Mouse (Mus musculus) hindbrain, embryonic 15.5 days (tissue): Measurements from ENCODE around the gene Cux2. TPM values are rescaled to one million over a fixed set of nuclear protein-coding genes. Genes with fewer than 3 reads are reported as not detected.
"Not testable (repeated sequence)": the region's sequence is repeated elsewhere in the genome, so short reads cannot be mapped to it uniquely, and the experiment has no call there.

ENCODE experiments used
- ATAC-seq: fragments of 200-750 bp; cut with Nextera tagmentation; 2 replicates; pipeline ENCODE4 v1.8.0; 2017; ENCODE audit warnings: low read depth, moderate number of reproducible peaks, moderate TSS enrichment; ENCODE audit not compliant: low FRiP score
- H3K27ac ChIP-seq: fragments of 300-500 bp; sonication (generic); replicated peaks from 2 replicates; pipeline ENCODE4 v1.5.1; 2015; ENCODE audit warnings: mild to moderate bottlenecking, inconsistent platforms
- H3K27me3 ChIP-seq: fragments of 300-500 bp; sonication (generic); 2 replicates; pipeline ENCODE4 v1.6.1; 2015; ENCODE audit warnings: control low read depth, inconsistent platforms
- H3K36me3 ChIP-seq: fragments of 300-500 bp; sonication (generic); 2 replicates; pipeline ENCODE4 v1.6.1; 2015; ENCODE audit warnings: control low read depth, inconsistent platforms
- H3K4me1 ChIP-seq: fragments of 300-500 bp; sonication (generic); replicated peaks from 2 replicates; pipeline ENCODE4 v1.6.1; 2015; ENCODE audit warnings: control low read depth, inconsistent platforms
- H3K4me2 ChIP-seq: fragments of 300-500 bp; sonication (generic); 2 replicates; pipeline ENCODE4 v1.6.1; 2015; ENCODE audit warnings: moderate library complexity, mild to moderate bottlenecking, inconsistent platforms
- H3K4me3 ChIP-seq: fragments of 300-500 bp; sonication (generic); 2 replicates; pipeline ENCODE4 v1.5.1; 2015; ENCODE audit warnings: mild to moderate bottlenecking, inconsistent platforms
- H3K9ac ChIP-seq: fragments of 300-500 bp; sonication (generic); 2 replicates; pipeline ENCODE4 v1.6.1; 2015; ENCODE audit warnings: inconsistent platforms
- H3K9me3 ChIP-seq: fragments of 300-500 bp; sonication (generic); 2 replicates; pipeline ENCODE4 v1.6.1; 2016; ENCODE audit warnings: control low read depth, inconsistent platforms
- WGBS: fragments of 180-500 bp; shearing (Covaris S2); methylation state at CpG from one replicate; pipeline ENCODE4 v1.1.7; 2015; 5-methylcytosine and 5-hydroxymethylcytosine counted together
- polyA plus RNA-seq: library from polyadenylated mRNA; unstranded; fragments of >200 nt; fragmentation: Nextera tagmentation; extraction: Ambion mirVana; gene quantifications from 2 replicates; pipeline ENCODE4 v1.2.1, GENCODE M21; 2015

The Cux2 gene
- polyA plus RNA-seq, 1 experiment from 2014 or later = 23.3 TPM

DNA sequence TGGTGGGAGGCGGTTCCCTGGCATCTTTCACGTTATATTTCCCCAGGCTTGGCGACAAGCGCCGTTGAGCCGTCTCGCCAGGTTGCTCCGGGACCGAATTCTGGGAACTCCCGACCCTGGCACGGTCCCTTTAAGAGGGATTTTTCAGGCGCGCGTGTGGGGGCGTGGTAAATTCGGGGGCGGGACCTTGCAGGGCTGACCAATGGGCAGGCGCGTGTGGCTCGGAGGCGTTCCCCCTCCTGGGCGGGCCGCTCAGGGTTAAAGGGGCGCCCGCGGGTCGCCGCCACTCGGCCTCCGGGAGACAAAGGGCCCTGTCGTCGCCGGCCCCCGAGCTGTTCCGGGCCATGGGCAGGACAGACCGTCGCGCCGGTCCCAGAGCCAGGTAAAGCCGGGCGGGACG is 201.2 kb downstream of the Cux2 start, which contains the start of gene Pheta1:
TSS of gene Pheta1 (plus strand) at position 242 of the 400 bp plus-strand sequence.
- peak within 1 kb of the TSS; percentile 76 for H3K9ac ChIP-seq
- H3K4me1 ChIP-seq = peaks cover 37% of the 10 kb centered on the region
- H3K27me3 ChIP-seq = peaks cover 17% of the 10 kb centered on the region
- 0% methylated on average over 40 of the region's 42 CpGs for WGBS
- peak within 1 kb of the TSS; percentile 54 for H3K27ac ChIP-seq
- H3K9me3 ChIP-seq = no peaks in the 10 kb centered on the region
- ATAC-seq = peak; percentile 92
- peaks cover 11% of the 10 kb centered on the region; the same call in 1 of the 2 replicates for H3K36me3 ChIP-seq
- peak within 1 kb of the TSS; percentile 73 for H3K4me3 ChIP-seq
- H3K4me2 ChIP-seq = peak within 1 kb of the TSS; percentile 82

GRCm38 (mm10) chr5:121848035-121848519 is 201.8 kb downstream of the Cux2 start:
- Histone ChIP-seq H3K4me2 (peak overlapping the region; percentile 82), H3K36me3 (peaks cover 6% of the 10 kb centered on the region; the same call in 1 of the 2 replicates), H3K4me1 (peaks cover 33% of the 10 kb centered on the region), H3K4me3 (peak overlapping the region; percentile 73), H3K27me3 (peaks cover 24% of the 10 kb centered on the region), H3K9ac (peak overlapping the region; percentile 76), H3K9me3 (no peaks in the 10 kb centered on the region), H3K27ac (peak overlapping the region; percentile 54)
- peak; percentile 29; the same call in 1 of the 2 replicates for ATAC-seq
- WGBS = under 1% methylated on average over 17 of the region's 17 CpGs

DNA sequence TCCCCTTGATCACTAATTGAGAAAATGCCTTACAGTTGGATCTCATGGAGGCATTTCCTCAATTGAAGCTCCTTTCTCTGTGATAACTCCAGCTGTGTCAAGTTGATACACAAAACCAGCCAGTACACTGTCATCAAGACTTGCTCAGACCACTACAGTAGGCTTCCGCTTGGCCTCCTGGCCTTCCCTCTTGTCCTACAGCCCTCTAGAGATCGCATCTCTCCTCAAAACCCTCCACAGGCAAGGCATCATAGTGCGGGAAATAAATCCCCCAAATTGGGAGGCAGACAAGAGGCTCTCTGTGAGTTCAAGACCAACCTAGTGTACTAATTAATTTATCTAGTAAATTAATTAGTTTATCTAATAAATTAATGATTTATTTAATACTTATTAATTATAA is 202.6 kb downstream of the Cux2 start:
- peaks cover 27% of the 10 kb centered on the region for H3K27me3 ChIP-seq
- not testable (repeated sequence) for H3K4me3 ChIP-seq, H3K36me3 ChIP-seq, H3K9me3 ChIP-seq, H3K4me2 ChIP-seq, H3K9ac ChIP-seq, H3K27ac ChIP-seq, ATAC-seq
- H3K4me1 ChIP-seq = peaks cover 41% of the 10 kb centered on the region
- 81% methylated on average over 3 of the region's 3 CpGs for WGBS

GRCm38 (mm10) chr5:121846322-121846721 is 203.6 kb downstream of the Cux2 start:
- peaks cover 32% of the 10 kb centered on the region for H3K27me3 ChIP-seq
- WGBS = 78% methylated on average over 11 of the region's 11 CpGs
- peaks cover 39% of the 10 kb centered on the region for H3K4me1 ChIP-seq
- H3K9ac ChIP-seq = no peak overlapping the region
- no peaks in the 10 kb centered on the region for H3K36me3 ChIP-seq
- no peak overlapping the region for H3K27ac ChIP-seq
- H3K4me2 ChIP-seq = no peak overlapping the region
- H3K9me3 ChIP-seq = no peaks in the 10 kb centered on the region
- H3K4me3 ChIP-seq = no peak overlapping the region
- no peak for ATAC-seq

DNA sequence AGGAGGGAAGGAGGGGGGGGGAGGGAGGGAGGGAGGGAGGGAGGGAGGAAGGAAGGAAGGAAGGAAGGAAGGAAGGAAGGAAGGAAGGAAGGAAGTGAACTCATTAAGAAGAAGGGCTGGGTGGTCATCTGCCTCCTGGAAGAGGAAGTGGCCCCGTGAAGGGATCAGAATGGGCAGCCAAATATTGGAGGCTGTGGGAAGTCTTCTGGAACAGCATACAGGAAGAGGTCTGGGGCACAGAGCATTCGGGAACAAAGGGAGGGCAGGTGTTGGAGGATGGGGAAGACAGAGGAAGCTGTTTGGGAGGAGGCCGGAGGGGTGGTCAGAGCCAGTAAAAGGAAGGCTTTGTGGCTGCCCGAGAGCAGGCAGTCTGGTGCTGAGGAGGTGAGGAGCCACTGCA is 204.5 kb downstream of the Cux2 start:
- H3K9me3 ChIP-seq = no peaks in the 10 kb centered on the region
- peaks cover 30% of the 10 kb centered on the region for H3K4me1 ChIP-seq
- H3K9ac ChIP-seq = no peak overlapping the region
- no peak overlapping the region for H3K4me3 ChIP-seq
- H3K4me2 ChIP-seq = no peak overlapping the region
- ATAC-seq = no peak
- H3K27me3 ChIP-seq = peaks cover 32% of the 10 kb centered on the region
- no peaks in the 10 kb centered on the region for H3K36me3 ChIP-seq
- WGBS = 41% methylated on average over 4 of the region's 4 CpGs
- H3K27ac ChIP-seq = no peak overlapping the region

GRCm38 (mm10) chr5:121843138-121843905 is 206.6 kb downstream of the Cux2 start:
- Histone ChIP-seq H3K27ac (no peak overlapping the region), H3K27me3 (peaks cover 43% of the 10 kb centered on the region), H3K36me3 (no peaks in the 10 kb centered on the region), H3K4me2 (peak overlapping the region; percentile 84), H3K4me3 (peak overlapping the region; percentile 46), H3K9me3 (no peaks in the 10 kb centered on the region), H3K4me1 (peaks cover 24% of the 10 kb centered on the region), H3K9ac (no peak overlapping the region)
- no peak for ATAC-seq
- WGBS = 17% methylated on average over 17 of the region's 17 CpGs

DNA sequence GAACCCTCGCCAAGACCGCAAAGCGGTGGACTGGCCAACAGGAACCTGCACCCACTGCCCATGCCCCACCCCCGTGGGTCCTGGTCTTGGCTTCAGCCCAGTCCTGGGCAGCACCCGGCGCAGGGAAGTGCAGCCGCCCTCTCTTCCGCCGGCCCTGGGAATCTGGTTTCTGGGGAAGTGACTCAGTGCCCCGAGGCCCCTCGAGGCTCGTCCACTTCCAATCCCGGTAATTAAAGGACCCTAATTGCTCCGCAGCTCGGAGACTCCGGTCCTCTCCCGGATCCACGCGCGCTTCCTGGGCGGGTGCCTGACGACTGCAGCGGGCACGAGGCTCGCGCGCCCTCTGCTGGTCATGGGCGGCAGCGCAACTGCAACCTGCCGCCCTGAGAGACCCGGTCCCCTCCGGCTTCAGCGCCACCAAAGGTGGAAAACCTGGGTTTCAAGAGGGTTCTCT is 207.2 kb downstream of the Cux2 start:
- H3K4me1 ChIP-seq = peaks cover 24% of the 10 kb centered on the region
- H3K4me3 ChIP-seq = peak overlapping the region; percentile 46
- peak overlapping the region; percentile 84 for H3K4me2 ChIP-seq
- no peaks in the 10 kb centered on the region for H3K9me3 ChIP-seq
- H3K27ac ChIP-seq = no peak overlapping the region
- WGBS = under 1% methylated on average over 33 of the region's 33 CpGs
- no peaks in the 10 kb centered on the region for H3K36me3 ChIP-seq
- H3K9ac ChIP-seq = peak overlapping the region; percentile 45
- ATAC-seq = peak; percentile 31
- peaks cover 44% of the 10 kb centered on the region for H3K27me3 ChIP-seq

GRCm38 (mm10) chr5:121841973-121842372 is 207.9 kb downstream of the Cux2 start:
- Histone ChIP-seq H3K9ac (no peak overlapping the region), H3K9me3 (no peaks in the 10 kb centered on the region), H3K36me3 (no peaks in the 10 kb centered on the region), H3K4me1 (peaks cover 31% of the 10 kb centered on the region), H3K27me3 (peaks cover 51% of the 10 kb centered on the region), H3K4me3 (no peak overlapping the region), H3K4me2 (peak overlapping the region; percentile 84; the same call in 1 of the 2 replicates), H3K27ac (no peak overlapping the region)
- no peak for ATAC-seq
- WGBS = 42% methylated on average over 10 of the region's 10 CpGs

DNA sequence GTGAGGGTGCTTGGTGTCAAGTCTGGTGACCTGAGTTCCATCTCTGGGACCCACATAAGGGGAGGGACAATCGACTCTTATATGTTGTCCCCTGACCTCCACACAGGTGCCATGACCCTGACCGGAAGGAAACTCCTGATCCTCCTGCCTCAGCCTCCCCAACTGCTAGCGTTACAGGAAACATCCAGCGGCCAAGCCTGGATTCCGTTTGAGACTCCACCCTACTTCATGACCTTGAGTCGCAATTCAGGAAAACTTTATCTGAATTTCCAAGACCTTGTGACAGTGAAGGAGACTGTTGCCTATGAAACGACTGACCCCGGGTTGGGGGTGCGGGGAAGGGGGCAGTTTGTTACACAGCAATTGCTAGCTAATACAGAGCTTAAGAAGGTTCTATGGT is 208.4 kb downstream of the Cux2 start:
- Histone ChIP-seq H3K27ac (no peak overlapping the region), H3K4me2 (no peak overlapping the region), H3K4me1 (peaks cover 33% of the 10 kb centered on the region), H3K9ac (no peak overlapping the region), H3K9me3 (no peaks in the 10 kb centered on the region), H3K4me3 (no peak overlapping the region), H3K36me3 (no peaks in the 10 kb centered on the region), H3K27me3 (peaks cover 53% of the 10 kb centered on the region)
- WGBS = 93% methylated on average over 9 of the region's 9 CpGs
- ATAC-seq = no peak

DNA sequence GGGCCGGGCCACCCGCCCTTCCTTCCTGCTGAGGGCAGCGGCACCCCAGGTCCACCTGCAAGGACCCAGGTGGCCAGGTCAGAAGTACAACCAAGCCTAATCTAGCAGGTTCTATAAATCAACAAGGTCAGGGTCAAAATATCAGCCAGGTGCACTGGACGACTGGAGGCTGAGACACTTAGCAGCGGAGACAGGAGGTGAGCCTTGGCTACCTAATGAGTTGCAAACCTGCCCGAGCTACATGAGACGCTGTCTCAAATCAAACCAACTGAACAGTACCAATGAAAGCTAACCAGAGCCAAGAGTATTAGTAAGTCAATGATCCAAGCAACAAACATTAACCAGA is 210.8 kb downstream of the Cux2 start:
- 28% methylated on average over 7 of the region's 7 CpGs for WGBS
- Histone ChIP-seq H3K27ac (no peak overlapping the region), H3K9me3 (no peaks in the 10 kb centered on the region), H3K4me3 (peak overlapping the region; percentile 37), H3K4me2 (peak overlapping the region; percentile 90), H3K36me3 (no peaks in the 10 kb centered on the region), H3K4me1 (peaks cover 54% of the 10 kb centered on the region), H3K27me3 (peaks cover 43% of the 10 kb centered on the region), H3K9ac (no peak overlapping the region)
- no peak for ATAC-seq

GRCm38 (mm10) chr5:121838341-121839127 is 211.4 kb downstream of the Cux2 start:
- Histone ChIP-seq H3K27me3 (peaks cover 37% of the 10 kb centered on the region), H3K4me1 (peaks cover 60% of the 10 kb centered on the region)
- under 1% methylated on average over 46 of the region's 46 CpGs for WGBS

More at GRCm38 (mm10) chr5:121838341-121839127, 211.4 kb downstream of the Cux2 start:
- ATAC-seq = no peak
- Histone ChIP-seq H3K4me2 (peak overlapping the region; percentile 90), H3K4me3 (peak overlapping the region; percentile 37), H3K27ac (peak overlapping the region; percentile 35; the same call in 1 of the 2 replicates), H3K36me3 (no peaks in the 10 kb centered on the region), H3K9ac (peak overlapping the region; percentile 29), H3K9me3 (no peaks in the 10 kb centered on the region)
